Mouse (Mus musculus) G1E (cell line): Measurements from ENCODE around the gene Mmp28.

ENCODE experiments used
- CTCF ChIP-seq: IDR thresholded peaks from 2 replicates; pipeline ENCODE4 v1.5.1; 2012; ENCODE audit warnings: low read depth, low read length, inconsistent platforms, mixed read lengths
- GATA1 ChIP-seq: IDR thresholded peaks from 2 replicates; pipeline ENCODE4 v1.6.1; 2012; ENCODE audit warnings: borderline replicate concordance, low read length, inconsistent platforms, mixed read lengths
- GATA2 ChIP-seq: IDR thresholded peaks from 2 replicates; pipeline ENCODE4 v1.6.1; 2012; ENCODE audit warnings: low read depth, low read length, inconsistent platforms, borderline replicate concordance

- TF ChIP-seq CTCF (no peak), GATA2 (no peak), GATA1 (no peak)
Observed at GRCm38 (mm10) chr11:83432533-83432932, 30.3 kb downstream of the Mmp28 start.
